12 mouse cellular contexts compared by ENCODE assay signal in genomic region chr9:66999698-67000097, GRCm38 (mm10).
"Had no signal": no experiment of that assay in that cellular context is flagged by ENCODE, and none has a peak within 500 bp of the region (broad histone marks: within the 10 kb centered on the region; RNA-seq: fewer than 3 reads in every experiment).

No protein-coding gene starts in this region.

- H3K9ac ChIP-seq: limb, embryonic 13.5 days; liver, embryonic 14.5 days; midbrain, embryonic 12.5 days had no signal

- ATAC-seq: midbrain, embryonic 16.5 days had no signal

- H3K36me3 ChIP-seq: limb, embryonic 13.5 days; midbrain, embryonic 12.5 days had no signal

- H3K4me3 ChIP-seq: limb, embryonic 13.5 days; midbrain, embryonic 12.5 days had no signal

- H3K4me1 ChIP-seq: midbrain, embryonic 12.5 days had no signal

- H3K4me2 ChIP-seq: limb, embryonic 13.5 days; midbrain, embryonic 12.5 days had no signal

- H3K27me3 ChIP-seq: limb, embryonic 13.5 days; midbrain, embryonic 12.5 days had no signal

- DNase-seq: kidney, adult 18-20 months; kidney, postnatal 10 days; left cerebral cortex, postnatal 4 days; lung, adult 18-20 months; right cerebral cortex, postnatal 25 days; thymus, adult 18-20 months; thymus, postnatal 14 days had no signal

- H3K9me3 ChIP-seq: limb, embryonic 13.5 days; midbrain, embryonic 12.5 days had no signal

- H3K27ac ChIP-seq: limb, embryonic 13.5 days; liver, embryonic 14.5 days; midbrain, embryonic 12.5 days; stomach, postnatal 0 days had no signal
